Comparison of ENCODE assay signal across 21 mouse cellular contexts in genomic region chr1:190192011-190192410, GRCm38 (mm10). TPM values are rescaled to one million over a fixed set of nuclear protein-coding genes. Genes with fewer than 3 reads are reported as not detected.
DNase-seq lines count a peak whose midpoint lies in the region; ATAC-seq and TF ChIP-seq lines count a peak whose summit lies in the region.
"Had no signal": no experiment of that assay in that cellular context is flagged by ENCODE, and none has a peak within 500 bp of the region (broad histone marks: within the 10 kb centered on the region; RNA-seq: fewer than 3 reads in every experiment).

No protein-coding gene starts in this region.

- H3K9me3 ChIP-seq in hindbrain, embryonic 12.5 days (replicated peaks): peaks cover 4% of the 10 kb centered on the region; the same call in 1 of the 2 replicates
- peaks cover 2% of the 10 kb centered on the region; the same call in 1 of the 2 replicates for H3K9me3 ChIP-seq in hindbrain, embryonic 10.5 days
- no peaks in the 10 kb centered on the region for H3K9me3 ChIP-seq in neural tube, embryonic 11.5 days (ENCODE audit: control insufficient read depth, low read length)
- H3K9me3 ChIP-seq in forebrain, embryonic 15.5 days: no peaks in the 10 kb centered on the region
- no peaks in the 10 kb centered on the region for H3K9me3 ChIP-seq in lung, postnatal 0 days (ENCODE audit: low read length)
- H3K9me3 ChIP-seq: embryonic facial prominence, embryonic 12.5 days; heart, embryonic 15.5 days; kidney, embryonic 15.5 days; limb, embryonic 13.5 days; stomach, embryonic 15.5 days had no signal

- peaks cover 25% of the 10 kb centered on the region for H3K4me1 ChIP-seq in hindbrain, embryonic 12.5 days
- H3K4me1 ChIP-seq in hindbrain, embryonic 10.5 days (replicated peaks): peaks cover 22% of the 10 kb centered on the region
- H3K4me1 ChIP-seq in neural tube, embryonic 11.5 days (ENCODE audit: control insufficient read depth, insufficient read depth, low read length): peaks cover 12% of the 10 kb centered on the region
- H3K4me1 ChIP-seq in forebrain, embryonic 15.5 days: peaks cover 19% of the 10 kb centered on the region
- no peaks in the 10 kb centered on the region for H3K4me1 ChIP-seq in lung, postnatal 0 days (ENCODE audit: insufficient read depth, low read depth, low read length)

- no peak for TF ChIP-seq CTCF in lung, postnatal 0 days (IDR thresholded peaks at IDR 0.05)

- H3K4me3 ChIP-seq in hindbrain, embryonic 12.5 days: no peak overlapping the region
- H3K4me3 ChIP-seq in hindbrain, embryonic 10.5 days: no peak overlapping the region
- H3K4me3 ChIP-seq in neural tube, embryonic 11.5 days (ENCODE audit: low read depth, low read length): no peak overlapping the region
- H3K4me3 ChIP-seq in forebrain, embryonic 15.5 days: no peak overlapping the region
- no peak overlapping the region for H3K4me3 ChIP-seq in lung, postnatal 0 days (ENCODE audit: low read depth, low read length)
- H3K4me3 ChIP-seq: embryonic facial prominence, embryonic 12.5 days; heart, embryonic 15.5 days; kidney, embryonic 15.5 days; limb, embryonic 13.5 days; stomach, embryonic 15.5 days had no signal

- TF ChIP-seq EP300 in lung, postnatal 0 days (IDR thresholded peaks at IDR 0.05): no peak

- no peak for DNase-seq in hindbrain, embryonic 10.5 days (ENCODE audit: low spot score)
- no peak for DNase-seq in neural tube, embryonic 11.5 days (ENCODE audit: low spot score)
- DNase-seq in neural tube, embryonic 10.5 days (ENCODE audit: extremely low spot score, low spot score): no peak
- DNase-seq in retina, embryonic 14.5 days (ENCODE audit: low spot score): peak; percentile 91
- no peak for DNase-seq in lung, postnatal 0 days (ENCODE audit: low spot score)
- no peak for DNase-seq in right cerebral cortex, postnatal 25 days
- DNase-seq: B cell, adult 2 months; cerebellum, adult 9-10 months; gastrocnemius, postnatal 25 days; spleen, adult 18-20 months; thymus, adult 18-20 months; thymus, postnatal 4 days had no signal

- ATAC-seq in hindbrain, embryonic 12.5 days (ENCODE audit: low FRiP score): no peak
- ATAC-seq in neural tube, embryonic 11.5 days (ENCODE audit: insufficient read depth, low FRiP score, low TSS enrichment): no peak
- ATAC-seq in forebrain, embryonic 15.5 days (replicated peaks): no peak
- ATAC-seq in lung, postnatal 0 days: no peak
- ATAC-seq: intestine, postnatal 0 days had no signal

- H3K27ac ChIP-seq in hindbrain, embryonic 12.5 days: no peak overlapping the region
- no peak overlapping the region for H3K27ac ChIP-seq in hindbrain, embryonic 10.5 days
- no peak overlapping the region for H3K27ac ChIP-seq in neural tube, embryonic 11.5 days (ENCODE audit: low read depth, low read length)
- no peak overlapping the region for H3K27ac ChIP-seq in forebrain, embryonic 15.5 days (replicated peaks)
- H3K27ac ChIP-seq in lung, postnatal 0 days (ENCODE audit: low read length): no peak overlapping the region
- H3K27ac ChIP-seq: embryonic facial prominence, embryonic 12.5 days; heart, embryonic 15.5 days; kidney, embryonic 15.5 days; limb, embryonic 13.5 days; liver, embryonic 14.5 days; stomach, embryonic 15.5 days had no signal

- peaks cover 8% of the 10 kb centered on the region; the same call in 1 of the 2 replicates for H3K27me3 ChIP-seq in hindbrain, embryonic 12.5 days
- H3K27me3 ChIP-seq in hindbrain, embryonic 10.5 days (ENCODE audit: insufficient read depth, poor library complexity, severe bottlenecking): peaks cover 23% of the 10 kb centered on the region
- H3K27me3 ChIP-seq in neural tube, embryonic 11.5 days (ENCODE audit: control insufficient read depth, insufficient read depth, low read length): no peaks in the 10 kb centered on the region
- H3K27me3 ChIP-seq in forebrain, embryonic 15.5 days: peaks cover 26% of the 10 kb centered on the region
- H3K27me3 ChIP-seq in lung, postnatal 0 days (replicated peaks; ENCODE audit: insufficient read depth, low read length): no peaks in the 10 kb centered on the region
- H3K27me3 ChIP-seq: heart, embryonic 15.5 days; stomach, embryonic 15.5 days had no signal

- no peaks in the 10 kb centered on the region for H3K36me3 ChIP-seq in hindbrain, embryonic 12.5 days
- no peaks in the 10 kb centered on the region for H3K36me3 ChIP-seq in hindbrain, embryonic 10.5 days
- no peaks in the 10 kb centered on the region for H3K36me3 ChIP-seq in neural tube, embryonic 11.5 days (ENCODE audit: control insufficient read depth, insufficient read depth, low read length)
- H3K36me3 ChIP-seq in forebrain, embryonic 15.5 days: no peaks in the 10 kb centered on the region
- H3K36me3 ChIP-seq in lung, postnatal 0 days (ENCODE audit: insufficient read depth, low read length): no peaks in the 10 kb centered on the region
- H3K36me3 ChIP-seq: embryonic facial prominence, embryonic 12.5 days; heart, embryonic 15.5 days; kidney, embryonic 15.5 days; limb, embryonic 13.5 days; stomach, embryonic 15.5 days had no signal

- 37% methylated on average over 13 of the region's 13 CpGs for WGBS in hindbrain, embryonic 12.5 days
- WGBS in hindbrain, embryonic 10.5 days: 49% methylated on average over 13 of the region's 13 CpGs
- WGBS in neural tube, embryonic 11.5 days: 41% methylated on average over 13 of the region's 13 CpGs
- WGBS in forebrain, embryonic 15.5 days: 7% methylated on average over 13 of the region's 13 CpGs
- 88% methylated on average over 13 of the region's 13 CpGs for WGBS in lung, postnatal 0 days

- peak overlapping the region; percentile 8; the same call in 1 of the 2 replicates for H3K4me2 ChIP-seq in hindbrain, embryonic 12.5 days (replicated peaks)
- H3K4me2 ChIP-seq in neural tube, embryonic 11.5 days (ENCODE audit: low read depth): 0 out of 2 replicates have a peak overlapping the region, but pooled peaks have one; percentile 12
- H3K4me2 ChIP-seq in forebrain, embryonic 15.5 days (replicated peaks): peak overlapping the region; percentile 2; the same call in 1 of the 2 replicates
- H3K4me2 ChIP-seq in lung, postnatal 0 days (replicated peaks; ENCODE audit: low read depth, low read length): no peak overlapping the region
- H3K4me2 ChIP-seq: embryonic facial prominence, embryonic 12.5 days; heart, embryonic 15.5 days; kidney, embryonic 15.5 days; limb, embryonic 13.5 days; stomach, embryonic 15.5 days had no signal

- no peak overlapping the region for H3K9ac ChIP-seq in hindbrain, embryonic 12.5 days
- no peak overlapping the region for H3K9ac ChIP-seq in neural tube, embryonic 11.5 days (ENCODE audit: low read length)
- H3K9ac ChIP-seq in forebrain, embryonic 15.5 days (replicated peaks): no peak overlapping the region
- no peak overlapping the region for H3K9ac ChIP-seq in lung, postnatal 0 days (replicated peaks; ENCODE audit: low read depth)
- H3K9ac ChIP-seq: embryonic facial prominence, embryonic 12.5 days; heart, embryonic 15.5 days; kidney, embryonic 15.5 days; limb, embryonic 13.5 days; liver, embryonic 14.5 days; stomach, embryonic 15.5 days had no signal

RNA-seq across cellular contexts. Expression of gene Prox1, which starts 21.5 kb away (rescaled TPM):
- 10.8 and 12.5 TPM in 2 replicates for polyA plus RNA-seq in hindbrain, embryonic 12.5 days (2016; fragmentation: Nextera tagmentation; extraction: Ambion mirVana)
- 7.5 and 9.4 TPM in 2 replicates for polyA plus RNA-seq in hindbrain, embryonic 10.5 days (2016; fragmentation: Nextera tagmentation; extraction: Ambion mirVana)
- 11.6 and 13.9 TPM in 2 replicates for polyA plus RNA-seq in neural tube, embryonic 11.5 days (2014; fragmentation: Nextera tagmentation; extraction: Ambion mirVana)
- polyA plus RNA-seq in forebrain, embryonic 15.5 days (2015; fragmentation: Nextera tagmentation; extraction: Ambion mirVana): 10.1 and 13.1 TPM in 2 replicates
- polyA plus RNA-seq in lung, postnatal 0 days (2015; fragmentation: Nextera tagmentation; extraction: Ambion mirVana): 1.1 and 1.5 TPM in 2 replicates
